Mouse (Mus musculus) small intestine, adult 2 months (tissue): ENCODE data around the gene Cemip.

Source experiments
- CTCF ChIP-seq: fragments of 200-500 bp; IDR thresholded peaks from 2 replicates; pipeline ENCODE4 v1.5.1; 2012; ENCODE audit warnings: low read depth, mild to moderate bottlenecking, control low read depth, inconsistent platforms, low read length, moderate library complexity, mixed read lengths; ENCODE audit not compliant: insufficient replicate concordance, insufficient read length; ENCODE audit errors: extremely low read depth
- POLR2A ChIP-seq: fragments of 200-500 bp; IDR thresholded peaks from 2 replicates; pipeline ENCODE4 v1.6.1; 2012; ENCODE audit warnings: low read depth, mild to moderate bottlenecking, control low read depth, inconsistent platforms, low read length, moderate library complexity

GRCm38 (mm10) chr7:84088191-84088590 lies 1.9 kb upstream of the Cemip start:
- TF ChIP-seq CTCF (no peak), POLR2A (no peak)
